Mouse (Mus musculus): Measurements from ENCODE around the gene Myo7a.

Myo7a gene

GRCm38 (mm10) chr7:98119179-98119960, at the start of gene Myo7a:
Gene Myo7a, minus strand, starts transcription at chr7:98119524.
- DNase-seq (ENCODE audit: low read depth, low spot score) = no peak

- no peak for DNase-seq (ENCODE audit: low read depth, low spot score)
Measured at GRCm38 (mm10) chr7:98164999-98165528, 45.7 kb upstream of the Myo7a start.

GRCm38 (mm10) chr7:98164382-98164998, 45.2 kb upstream of the Myo7a start:
- DNase-seq (ENCODE audit: low read depth, low spot score) = no peak

GRCm38 (mm10) chr7:98163700-98164099, 44.4 kb upstream of the Myo7a start:
- DNase-seq (ENCODE audit: low read depth, low spot score) = no peak

- no peak for DNase-seq (ENCODE audit: low read depth, low spot score)
Measured at GRCm38 (mm10) chr7:98162239-98162638, 42.9 kb upstream of the Myo7a start.

GRCm38 (mm10) chr7:98160041-98160740, 40.9 kb upstream of the Myo7a start:
- DNase-seq (ENCODE audit: low read depth, low spot score) = no peak

- DNase-seq (ENCODE audit: low read depth, low spot score) = no peak
Measured at GRCm38 (mm10) chr7:98158481-98158880, 39.2 kb upstream of the Myo7a start.

- no peak for DNase-seq (ENCODE audit: low read depth, low spot score)
Measured at GRCm38 (mm10) chr7:98157636-98158332, 38.5 kb upstream of the Myo7a start.

GRCm38 (mm10) chr7:98156280-98156665, 36.9 kb upstream of the Myo7a start:
- DNase-seq (ENCODE audit: low read depth, low spot score) = no peak

GRCm38 (mm10) chr7:98155546-98156279, 36.4 kb upstream of the Myo7a start:
- no peak for DNase-seq (ENCODE audit: low read depth, low spot score)

- no peak for DNase-seq (ENCODE audit: low read depth, low spot score)
Measured at GRCm38 (mm10) chr7:98153892-98154291, 34.6 kb upstream of the Myo7a start.

GRCm38 (mm10) chr7:98153345-98153744, 34.0 kb upstream of the Myo7a start:
- DNase-seq (ENCODE audit: low read depth, low spot score) = no peak

GRCm38 (mm10) chr7:98152400-98152799, 33.1 kb upstream of the Myo7a start:
- no peak for DNase-seq (ENCODE audit: low read depth, low spot score)

GRCm38 (mm10) chr7:98150525-98150924, 31.2 kb upstream of the Myo7a start:
- no peak for DNase-seq (ENCODE audit: low read depth, low spot score)

GRCm38 (mm10) chr7:98149802-98150201, 30.5 kb upstream of the Myo7a start:
- DNase-seq (ENCODE audit: low read depth, low spot score) = no peak

- no peak for DNase-seq (ENCODE audit: low read depth, low spot score)
Measured at GRCm38 (mm10) chr7:98148721-98149407, 29.5 kb upstream of the Myo7a start.

GRCm38 (mm10) chr7:98147766-98148165, 28.4 kb upstream of the Myo7a start:
- no peak for DNase-seq (ENCODE audit: low read depth, low spot score)

GRCm38 (mm10) chr7:98146447-98146845, 27.1 kb upstream of the Myo7a start:
- no peak for DNase-seq (ENCODE audit: low read depth, low spot score)

- no peak for DNase-seq (ENCODE audit: low read depth, low spot score)
Measured at GRCm38 (mm10) chr7:98145842-98146446, 26.6 kb upstream of the Myo7a start.

- DNase-seq (ENCODE audit: low read depth, low spot score) = no peak
Measured at GRCm38 (mm10) chr7:98145402-98145801, 26.1 kb upstream of the Myo7a start, which contains the start of gene Omp. Gene Omp, minus strand, starts transcription at chr7:98145502.

Measured in WW6 (cell line).